Mouse (Mus musculus): ENCODE data around the gene Patj. TPM values are rescaled to one million over a fixed set of nuclear protein-coding genes. Genes with fewer than 3 reads are reported as not detected.

Gene Patj
- total RNA-seq, 2 experiments from 2014 or later, result 7.8 to 8.4 TPM

DNA sequence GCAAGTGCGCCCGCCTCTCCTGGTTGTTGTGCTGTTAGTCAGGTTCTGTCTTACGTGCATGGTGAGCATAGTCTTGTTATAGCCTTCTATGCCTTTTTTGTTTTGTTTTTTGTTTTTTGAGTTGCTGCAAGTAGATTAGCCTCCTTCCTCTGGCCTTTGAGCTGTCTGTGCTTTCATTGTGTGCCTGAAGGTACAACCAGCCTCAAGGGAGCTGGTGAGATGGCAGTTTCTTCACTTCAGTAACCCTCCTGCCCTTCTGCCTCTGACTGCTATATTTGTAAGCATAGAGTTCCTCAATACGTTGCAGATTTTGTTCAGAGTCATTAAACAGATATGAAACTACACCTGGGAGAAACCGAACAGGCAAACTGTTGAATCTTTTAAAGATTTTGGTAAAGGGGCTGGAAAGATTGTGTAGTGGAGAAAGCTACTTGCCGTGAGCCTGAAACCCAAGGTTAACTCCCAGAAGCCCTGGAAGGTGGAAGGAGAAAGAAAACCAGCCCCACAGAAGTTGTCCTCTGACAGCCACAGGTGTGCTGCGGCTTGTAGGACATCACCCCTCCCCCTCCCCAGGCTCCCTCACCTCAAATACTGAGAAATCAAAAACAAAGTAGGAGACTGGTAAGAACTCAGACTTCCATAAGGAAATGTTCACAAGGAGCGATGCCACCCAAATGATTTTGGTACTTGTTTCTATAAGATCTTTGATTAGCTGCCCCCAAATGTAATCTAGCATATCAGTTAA is 43.8 kb downstream of the Patj start:
- intact Hi-C loops (cut with DNase I), result loop anchor here (10.0 kb wide), 2 partner anchors 875 to 1405 kb away; no protein-coding TSS in a partner anchor
- no peak for DNase-seq (ENCODE audit: low spot score in 2 of 2)

DNA sequence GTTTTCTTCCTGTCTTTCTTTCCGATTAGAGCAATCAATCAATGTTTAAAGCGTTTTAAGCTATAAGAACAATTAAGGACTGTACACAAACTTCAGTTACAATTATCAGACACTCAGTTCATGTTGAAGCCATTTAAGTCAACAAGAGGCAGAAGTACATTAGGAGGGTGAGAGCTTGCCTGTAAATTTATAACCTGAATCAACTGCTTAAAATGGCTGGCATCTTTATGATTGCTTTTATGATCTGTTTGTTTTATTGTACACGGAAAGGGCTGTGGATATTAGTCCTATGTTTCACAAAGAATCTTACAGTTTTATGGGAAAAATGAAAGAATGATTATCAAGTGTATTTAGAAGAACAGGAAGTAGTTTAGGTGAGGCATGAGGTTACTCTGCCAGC is 45.7 kb downstream of the Patj start:
- DNase-seq (ENCODE audit: low spot score in 2 of 2), result no peak
- intact Hi-C loops (cut with DNase I), result loop anchor here (10.0 kb wide), 2 partner anchors 876 to 1406 kb away; no protein-coding TSS in a partner anchor

DNA sequence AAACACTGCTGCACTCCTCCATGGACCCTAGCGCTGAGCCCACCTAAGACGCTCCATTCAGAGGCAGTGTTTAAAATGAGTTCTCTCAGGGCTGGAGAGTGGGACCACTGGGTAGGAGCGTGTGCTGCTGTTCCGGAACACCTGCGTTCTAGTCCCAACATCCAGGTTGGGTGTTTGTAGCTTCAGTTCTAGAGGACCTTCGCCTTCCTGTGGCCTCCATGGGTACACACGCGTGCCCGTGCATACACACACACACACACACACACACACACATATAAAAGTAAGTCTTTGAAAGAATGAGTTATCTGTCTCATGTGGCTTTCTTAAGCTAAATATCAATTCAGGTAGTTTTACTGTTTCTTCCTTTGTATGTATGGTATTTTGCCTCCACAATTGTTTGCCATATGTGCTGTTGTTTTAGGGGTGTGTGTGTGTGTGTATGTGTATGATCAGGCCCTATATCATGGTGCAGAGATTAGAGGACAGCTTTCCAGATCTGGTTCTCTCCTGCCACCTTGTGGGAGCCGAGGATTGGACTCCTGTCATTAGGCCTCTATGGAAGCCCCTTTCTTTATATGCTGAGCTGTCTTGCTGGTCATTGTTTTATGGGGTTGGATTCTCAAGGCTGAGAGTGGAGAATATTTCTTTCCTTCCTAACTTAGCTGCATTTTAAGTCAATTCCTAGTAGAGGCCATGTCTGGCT is 49.0 kb downstream of the Patj start:
- intact Hi-C loops (cut with DNase I), result loop anchor here (2.0 to 10.0 kb wide), 3 partner anchors 694 to 1410 kb away; no protein-coding TSS in a partner anchor
- peak; percentile 65 to 76 for DNase-seq (ENCODE audit: low spot score in 2 of 2)

DNA sequence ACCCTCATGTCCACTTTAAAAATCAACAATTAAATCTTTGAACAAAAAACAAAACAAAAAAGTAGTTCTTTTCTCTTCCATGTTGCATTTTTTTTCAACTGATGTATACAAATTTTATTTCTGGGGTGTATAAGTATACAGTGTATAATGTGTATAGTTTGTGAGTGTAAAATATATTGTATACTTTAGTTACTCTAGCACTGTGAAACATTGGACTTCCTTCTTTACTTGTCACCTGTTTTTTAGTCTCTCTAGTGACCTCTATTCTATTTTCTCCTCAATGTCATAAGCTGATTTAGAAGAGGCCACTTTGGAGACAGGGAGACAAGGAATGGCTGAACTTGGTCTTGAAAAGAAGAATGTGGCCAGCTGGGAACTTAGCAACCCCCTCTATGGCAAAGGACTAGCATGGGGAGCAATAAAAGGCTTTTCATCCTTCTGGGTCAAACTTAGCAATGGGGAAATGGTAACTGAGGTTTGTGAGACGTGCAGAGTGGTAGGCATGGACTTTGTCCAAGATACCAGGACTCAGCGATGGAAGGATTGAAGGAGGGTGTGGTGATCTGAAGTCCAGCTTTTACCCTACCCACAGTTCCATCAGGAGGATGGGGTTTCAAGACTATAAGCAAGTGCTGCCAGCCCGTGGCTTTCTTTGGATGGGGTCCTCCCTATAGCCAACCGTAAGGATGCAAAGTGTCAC is 54.1 kb downstream of the Patj start:
- DNase-seq (ENCODE audit: low spot score in 2 of 2), result no peak
- intact Hi-C loops (cut with DNase I), result loop anchor here (10.0 kb wide), 2 partner anchors 885 to 1415 kb away; no protein-coding TSS in a partner anchor

DNA sequence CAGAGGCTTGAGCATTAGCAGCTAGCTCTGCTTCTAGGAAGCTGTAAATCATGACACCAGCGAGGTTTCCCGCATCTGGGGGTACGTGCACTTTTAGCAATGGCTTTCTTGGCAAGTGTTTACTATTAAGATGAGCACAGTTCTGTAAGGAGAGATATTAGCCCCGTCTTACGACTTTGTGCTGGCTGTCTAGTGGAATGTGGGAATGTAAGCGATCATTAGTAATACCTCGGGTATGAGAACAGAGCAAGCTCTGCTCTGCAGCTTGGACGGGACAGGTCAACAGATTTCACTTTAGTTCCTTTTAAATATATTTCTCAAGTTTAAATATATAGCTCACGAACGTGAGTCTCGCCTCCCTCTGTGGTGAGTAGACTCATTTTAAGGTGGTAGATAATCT is 54.7 kb downstream of the Patj start:
- no peak for DNase-seq (ENCODE audit: low spot score in 2 of 2)
- intact Hi-C loops (cut with DNase I), result no loop called here

DNA sequence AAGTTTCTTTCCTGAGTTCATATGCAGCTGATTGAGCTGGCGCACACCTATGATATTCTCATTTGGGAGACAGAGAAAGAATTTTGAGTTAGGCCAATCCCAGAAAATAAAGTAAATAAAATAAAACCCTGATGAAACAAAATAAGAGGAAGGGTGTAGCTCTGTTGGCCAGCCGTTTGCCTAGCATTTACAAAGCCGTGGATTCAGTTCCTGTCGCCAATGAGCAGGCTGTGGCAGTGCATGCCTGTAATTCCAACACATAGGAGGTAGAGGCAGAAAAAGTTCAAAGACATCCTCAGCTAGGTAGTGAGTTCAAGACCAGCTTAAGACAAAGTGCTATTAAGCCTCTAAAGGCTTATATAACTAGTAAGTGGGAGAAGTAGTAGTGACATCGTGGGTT is 55.2 kb downstream of the Patj start:
- intact Hi-C loops (cut with DNase I), result no loop called here
- DNase-seq (ENCODE audit: low spot score in 2 of 2), result no peak

DNA sequence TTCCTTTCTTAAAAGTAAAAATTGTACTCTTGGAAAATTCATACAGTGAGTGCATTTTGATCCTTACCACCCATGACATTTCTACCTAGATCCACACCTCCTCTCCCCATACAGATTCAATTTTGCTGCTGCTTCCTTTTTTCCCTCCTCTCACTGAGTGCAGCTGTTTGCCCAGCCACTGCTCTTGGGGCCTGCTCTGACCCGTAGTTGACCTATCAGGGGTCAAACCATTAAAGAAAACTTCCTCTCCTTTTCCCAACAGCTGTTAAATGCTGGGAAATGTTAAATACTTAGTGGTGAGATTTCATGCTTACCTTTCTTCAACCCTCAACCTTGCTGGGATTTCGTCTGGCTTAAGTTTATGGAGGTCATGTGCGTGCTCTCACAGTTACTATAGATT is 55.7 kb downstream of the Patj start:
- DNase-seq (ENCODE audit: low spot score in 2 of 2), result no peak
- intact Hi-C loops (cut with DNase I), result no loop called here

DNA sequence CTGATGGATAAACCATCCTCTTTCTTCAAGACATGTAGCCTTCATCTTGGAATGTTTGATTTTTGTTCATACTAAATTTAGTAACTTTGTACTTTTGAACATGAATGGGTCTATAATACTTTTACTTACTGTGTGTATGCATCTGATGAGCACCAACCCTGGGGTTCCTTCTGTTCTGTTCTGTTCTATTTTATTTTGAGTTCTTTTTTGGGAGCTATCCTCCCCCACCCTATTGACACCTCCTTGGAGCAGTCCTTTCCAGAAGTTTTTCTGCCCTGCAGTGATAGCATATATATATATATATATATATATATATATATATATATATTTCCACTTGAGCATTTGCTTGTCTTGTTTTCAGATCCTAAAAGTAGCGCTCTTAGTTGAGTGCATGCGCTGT is 57.1 kb downstream of the Patj start:
- peak in 1 of 2 experiments; percentile 10 for DNase-seq (ENCODE audit: low spot score in 2 of 2)
- intact Hi-C loops (cut with DNase I), result no loop called here

DNA sequence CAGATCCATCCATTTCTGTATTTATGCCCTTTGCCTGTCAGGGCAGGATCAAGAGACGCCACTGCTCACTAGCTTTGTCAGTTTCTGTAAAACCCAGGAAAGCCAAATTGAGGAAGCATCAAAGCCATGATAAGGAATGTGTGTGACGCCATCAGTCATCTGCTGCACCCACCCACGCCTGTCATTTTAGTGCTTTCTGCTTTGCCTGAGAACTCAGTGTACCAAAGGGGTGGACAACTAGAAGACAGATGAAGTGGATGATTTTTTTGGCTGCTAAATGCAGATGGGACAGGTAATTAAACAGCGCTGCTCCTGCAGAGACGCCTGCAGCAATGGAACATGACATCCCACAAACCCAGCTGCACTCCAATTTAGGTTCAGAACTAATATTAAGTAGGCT is 57.6 kb downstream of the Patj start:
- intact Hi-C loops (cut with DNase I), result no loop called here
- peak; percentile 24 to 37 for DNase-seq (ENCODE audit: low spot score in 2 of 2)

DNA sequence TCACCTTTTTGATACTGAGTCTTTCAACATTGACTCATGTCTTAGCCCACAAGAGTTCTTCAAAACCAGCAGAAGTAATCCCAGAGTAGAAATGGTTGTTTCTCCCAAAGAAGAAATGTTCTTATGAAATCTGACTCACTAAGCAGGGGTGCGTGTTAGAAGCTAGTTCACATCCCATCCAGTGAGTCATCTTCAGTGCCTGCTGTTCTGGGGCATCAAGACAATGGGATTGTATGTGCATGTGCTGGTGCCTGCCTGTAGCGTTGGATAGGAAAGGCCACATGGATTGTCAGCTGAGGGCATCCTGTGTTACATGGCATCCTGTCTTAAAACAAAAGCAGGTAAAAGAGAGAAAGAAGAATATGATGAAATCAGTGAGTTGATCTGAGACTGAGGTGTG is 59.8 kb downstream of the Patj start:
- DNase-seq (ENCODE audit: low spot score in 2 of 2), result peak in 1 of 2 experiments; percentile 7
- intact Hi-C loops (cut with DNase I), result no loop called here

DNA sequence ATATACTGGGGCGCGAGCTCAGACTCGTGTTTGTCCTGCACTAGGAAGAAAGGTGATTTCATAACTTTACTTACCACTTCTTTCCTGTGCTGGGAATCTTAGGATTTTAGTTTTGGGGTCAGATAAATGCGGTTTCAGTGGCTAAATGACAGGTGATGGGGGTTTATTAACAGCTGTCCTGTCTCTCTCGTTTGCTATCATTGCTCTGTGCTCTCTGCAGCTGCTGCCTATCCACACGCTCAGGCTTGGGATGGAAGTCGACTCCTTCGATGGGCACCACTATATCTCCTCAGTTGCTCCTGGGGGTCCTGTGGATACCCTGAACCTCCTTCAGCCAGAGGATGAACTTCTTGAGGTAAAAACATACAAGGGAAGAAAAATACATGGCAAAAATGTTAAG is 60.3 kb downstream of the Patj start:
- intact Hi-C loops (cut with DNase I), result no loop called here
- DNase-seq (ENCODE audit: low spot score in 2 of 2), result no peak

DNA sequence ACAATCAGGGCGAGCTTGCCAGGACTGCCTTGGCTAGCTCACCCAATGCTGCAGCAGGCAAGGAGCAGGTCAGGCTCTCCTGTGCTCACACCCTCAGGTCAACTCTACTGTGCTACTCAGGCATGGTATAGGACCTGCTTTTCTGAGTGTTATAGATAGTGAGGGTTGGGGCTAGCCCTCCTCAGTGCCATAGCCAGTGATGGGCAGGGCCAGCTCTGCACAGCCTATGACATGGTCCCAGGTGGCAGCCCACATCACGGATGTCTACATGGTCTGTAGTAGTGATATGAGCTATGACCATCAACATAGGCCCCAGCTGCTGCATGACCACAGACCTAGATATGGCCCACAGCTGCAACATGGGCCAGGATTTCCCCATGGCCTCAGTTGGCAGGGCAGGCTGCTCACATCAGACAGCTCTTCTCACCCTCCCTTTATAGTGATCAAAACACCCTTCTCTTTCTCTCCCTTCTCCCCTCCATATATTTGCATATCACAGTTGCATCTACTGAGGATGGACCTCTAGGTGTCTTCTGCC is 66.3 kb downstream of the Patj start:
- no peak for DNase-seq (ENCODE audit: low spot score in 2 of 2)
- intact Hi-C loops (cut with DNase I), result no loop called here

DNA sequence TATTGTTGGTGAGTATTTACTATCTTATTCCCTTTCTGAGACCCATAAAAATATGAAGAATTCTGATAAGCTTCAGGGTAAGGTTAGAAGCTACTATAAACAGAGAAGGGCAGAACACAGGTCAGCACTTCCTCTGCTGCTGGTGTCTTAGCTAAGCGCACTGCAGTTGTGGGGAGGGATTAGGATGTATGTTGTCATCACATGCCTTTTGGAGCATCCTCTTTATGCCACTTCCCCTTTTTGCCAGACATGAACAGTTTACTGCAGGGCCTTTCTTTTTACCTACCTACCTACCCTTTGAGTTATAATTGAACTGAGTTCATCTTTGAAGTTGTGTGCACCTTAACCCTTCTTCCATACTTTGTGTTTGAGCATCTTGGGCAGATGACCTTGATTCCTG is 69.9 kb downstream of the Patj start:
- DNase-seq (ENCODE audit: low spot score in 2 of 2), result no peak
- intact Hi-C loops (cut with DNase I), result no loop called here

DNA sequence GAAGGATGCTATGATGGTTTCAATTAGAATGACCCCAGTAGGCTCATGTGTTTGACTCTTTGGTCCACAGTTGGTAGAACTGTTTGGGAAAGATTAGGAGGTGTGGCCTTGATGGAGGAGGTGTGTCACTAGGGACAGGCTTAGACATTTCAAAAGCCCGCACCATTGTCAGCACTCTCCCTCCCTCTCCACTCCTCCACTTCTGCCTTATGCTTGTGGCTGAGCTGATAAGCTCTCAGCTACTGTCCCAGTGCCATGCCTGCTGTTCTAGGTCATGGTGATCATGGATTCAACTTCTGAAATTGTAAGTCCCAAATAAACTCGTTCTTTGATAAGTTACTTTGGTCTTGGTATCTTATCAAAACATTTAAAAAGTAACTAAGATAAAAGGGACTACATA is 70.3 kb downstream of the Patj start:
- intact Hi-C loops (cut with DNase I), result no loop called here
- no peak for DNase-seq (ENCODE audit: low spot score in 2 of 2)

DNA sequence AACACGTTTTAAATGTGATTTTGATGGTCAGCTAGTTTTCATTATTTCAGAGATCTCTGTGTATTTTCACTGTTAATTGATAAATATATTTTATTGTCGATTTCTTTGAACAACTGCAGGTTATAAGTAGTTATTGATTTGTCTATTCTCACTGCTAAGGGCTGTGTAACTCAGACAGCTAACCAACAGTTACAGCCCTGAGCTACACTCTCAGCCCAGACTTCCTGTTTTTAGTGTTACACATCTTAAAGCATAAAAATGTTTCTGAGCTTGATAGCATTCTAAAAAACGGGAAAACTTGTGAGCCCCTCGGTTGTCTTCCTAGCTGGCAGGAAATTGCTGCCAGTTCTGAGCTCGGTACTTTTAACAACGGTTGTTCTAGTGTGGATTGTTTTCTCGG is 75.8 kb downstream of the Patj start:
- DNase-seq (ENCODE audit: low spot score in 2 of 2), result no peak
- intact Hi-C loops (cut with DNase I), result no loop called here

DNA sequence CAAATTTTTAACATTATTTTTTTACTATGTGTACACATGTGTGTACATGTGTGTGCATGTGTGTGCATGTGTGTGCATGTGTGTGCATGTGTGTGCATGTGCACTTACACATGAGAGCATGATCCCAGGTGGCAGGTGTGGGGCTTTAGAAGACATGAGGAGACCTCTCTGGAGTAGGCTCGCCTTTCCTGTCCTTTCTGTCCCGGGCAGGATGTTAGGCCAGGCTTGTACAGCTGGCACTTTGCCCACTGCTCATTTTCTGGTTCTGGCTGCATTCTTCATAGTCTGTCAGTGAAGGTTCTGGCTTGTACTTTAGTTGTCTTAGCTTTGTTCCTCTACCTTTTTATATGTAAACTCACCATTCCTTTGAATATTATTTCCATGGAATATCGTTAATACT is 77.9 kb downstream of the Patj start:
- intact Hi-C loops (cut with DNase I), result no loop called here
- DNase-seq (ENCODE audit: low spot score in 2 of 2), result no peak

DNA sequence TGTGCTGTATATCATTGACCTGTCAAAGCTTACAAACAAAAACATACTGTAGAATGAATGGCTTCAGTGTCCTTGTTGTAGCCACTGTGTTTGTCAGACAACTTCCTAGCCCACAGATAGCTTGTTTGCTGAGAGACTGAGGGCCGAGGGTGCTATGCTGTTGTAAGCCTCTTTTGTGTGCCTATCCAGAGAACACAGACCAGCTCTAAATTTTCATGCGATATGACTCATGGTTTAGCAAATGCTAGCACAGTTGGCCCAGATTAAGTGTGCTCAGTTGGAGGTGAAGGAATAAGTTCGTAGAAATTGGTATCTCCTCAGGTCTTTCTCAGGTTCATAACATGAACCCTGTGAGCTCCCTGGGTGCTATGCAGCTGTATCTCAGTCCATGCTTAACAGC is 82.4 kb downstream of the Patj start:
- intact Hi-C loops (cut with DNase I), result no loop called here
- no peak for DNase-seq (ENCODE audit: low spot score in 2 of 2)

DNA sequence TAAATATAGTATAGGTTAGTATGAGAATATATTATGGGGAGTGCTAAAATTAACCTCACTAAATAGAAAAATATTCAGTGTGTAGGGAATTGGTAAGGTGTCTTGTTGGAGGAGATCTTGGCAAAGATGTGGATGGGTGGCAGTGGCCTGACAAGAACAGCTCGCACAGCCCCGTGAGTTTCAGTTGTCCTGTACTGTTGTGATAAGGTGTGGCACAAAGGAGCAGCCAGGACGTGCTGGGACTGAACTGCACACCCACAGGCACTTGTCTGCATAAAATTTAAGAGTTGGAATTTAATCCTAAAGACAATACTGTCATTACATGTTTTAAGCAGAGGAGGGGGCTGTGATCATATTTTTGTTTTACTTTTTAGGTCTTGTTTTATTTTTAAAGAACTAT is 90.9 kb downstream of the Patj start:
- DNase-seq (ENCODE audit: low spot score in 2 of 2), result no peak
- intact Hi-C loops (cut with DNase I), result no loop called here

DNA sequence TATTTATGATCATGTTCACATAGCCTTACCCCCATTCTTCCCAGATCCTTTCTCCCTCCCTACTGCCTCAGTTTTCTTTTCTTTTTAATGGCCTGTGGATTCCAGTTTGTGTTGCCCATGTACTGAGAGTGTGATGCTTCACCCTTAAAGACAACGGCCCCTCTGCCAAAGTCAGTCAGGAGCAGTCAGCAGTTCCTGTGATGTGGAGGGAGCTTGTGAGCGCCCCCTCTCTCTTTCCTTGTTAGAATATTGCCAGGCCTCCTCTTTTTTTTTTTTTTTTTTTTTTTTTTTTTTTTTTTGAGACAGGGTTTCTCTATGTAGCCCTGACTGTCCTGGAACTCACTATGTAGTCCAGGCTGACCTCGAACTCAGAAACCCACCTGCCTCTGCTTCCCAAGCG is 91.3 kb downstream of the Patj start:
- intact Hi-C loops (cut with DNase I), result no loop called here
- no peak for DNase-seq (ENCODE audit: low spot score in 2 of 2)

DNA sequence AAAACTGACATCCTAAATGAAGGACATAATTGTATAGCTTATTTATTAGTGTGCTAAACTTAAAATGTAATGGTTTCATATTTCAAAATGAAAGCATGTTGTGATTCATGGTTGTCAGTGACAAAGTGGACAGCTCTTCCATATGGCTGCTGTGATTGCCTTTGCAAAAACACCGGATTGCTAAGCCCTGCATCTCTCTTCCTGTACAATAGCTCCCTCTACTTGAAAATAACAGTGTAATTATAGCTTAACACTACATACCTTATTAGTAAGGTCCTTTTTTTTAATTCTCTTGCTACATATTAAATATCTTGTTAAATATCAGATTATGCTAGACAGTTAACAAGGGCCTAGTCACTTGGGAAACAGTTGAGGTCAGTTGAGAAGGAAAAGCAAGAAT is 93.8 kb downstream of the Patj start:
- intact Hi-C loops (cut with DNase I), result no loop called here
- no peak for DNase-seq (ENCODE audit: low spot score in 2 of 2)
